Mouse (Mus musculus): ENCODE results near the gene Lect2.

Gene Lect2

DNA sequence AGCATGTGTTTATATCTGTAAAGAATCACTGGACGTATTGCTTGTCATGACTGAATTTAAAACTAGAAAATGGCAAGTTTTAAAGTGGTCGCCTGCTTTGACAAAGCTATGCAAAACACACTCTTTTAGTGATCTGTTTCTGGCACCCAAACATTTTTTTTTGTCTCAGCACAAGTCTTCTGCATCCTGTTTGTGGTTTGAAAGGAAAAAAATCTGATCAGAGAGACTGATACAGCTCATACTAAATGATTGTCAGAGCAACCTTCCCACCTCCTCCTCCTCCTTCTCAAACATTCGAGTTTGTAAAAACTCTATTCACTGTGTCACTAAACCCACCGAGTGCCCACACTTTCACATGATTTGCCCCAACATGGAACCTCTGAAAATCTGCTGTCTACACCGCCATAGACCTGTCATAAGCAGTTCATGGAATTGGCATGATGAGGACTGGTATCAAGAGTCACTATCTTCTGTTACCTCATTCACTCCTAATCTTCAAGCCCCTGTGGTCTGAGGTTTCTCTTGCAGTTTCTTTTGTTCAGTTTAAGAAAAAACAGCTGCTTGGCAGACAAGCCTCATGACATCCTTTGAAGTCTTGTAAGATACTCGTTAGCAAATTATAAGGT, 41.3 kb downstream of the Lect2 start:
- DNase-seq (ENCODE audit: low spot score): no peak

DNA sequence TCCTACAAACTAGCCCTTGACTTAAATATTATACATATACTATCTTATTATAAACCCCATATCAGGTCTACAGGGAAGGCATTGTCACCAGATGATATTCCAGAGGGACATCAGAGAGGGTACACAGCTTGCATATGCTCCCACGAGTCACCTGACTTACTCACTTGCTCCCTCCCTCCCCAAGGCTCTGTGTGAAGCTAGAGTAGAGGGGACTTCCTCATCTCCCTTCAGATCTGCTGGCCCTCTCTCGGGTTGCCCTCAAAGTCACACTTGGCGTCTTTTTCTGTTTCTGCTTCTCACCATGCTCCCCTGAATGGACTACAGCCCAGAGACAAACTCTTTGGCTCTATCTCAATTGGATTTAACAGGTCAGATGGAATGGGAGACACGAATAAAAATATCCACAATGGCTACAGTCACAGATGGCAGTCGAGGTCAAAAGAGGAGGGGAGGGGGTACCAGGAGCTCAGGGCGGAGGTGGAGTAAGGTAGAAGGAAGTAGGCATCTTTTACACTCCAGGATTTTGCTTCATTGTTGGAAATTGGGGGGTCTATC, 46.4 kb downstream of the Lect2 start:
- DNase-seq (ENCODE audit: low spot score): no peak

DNA sequence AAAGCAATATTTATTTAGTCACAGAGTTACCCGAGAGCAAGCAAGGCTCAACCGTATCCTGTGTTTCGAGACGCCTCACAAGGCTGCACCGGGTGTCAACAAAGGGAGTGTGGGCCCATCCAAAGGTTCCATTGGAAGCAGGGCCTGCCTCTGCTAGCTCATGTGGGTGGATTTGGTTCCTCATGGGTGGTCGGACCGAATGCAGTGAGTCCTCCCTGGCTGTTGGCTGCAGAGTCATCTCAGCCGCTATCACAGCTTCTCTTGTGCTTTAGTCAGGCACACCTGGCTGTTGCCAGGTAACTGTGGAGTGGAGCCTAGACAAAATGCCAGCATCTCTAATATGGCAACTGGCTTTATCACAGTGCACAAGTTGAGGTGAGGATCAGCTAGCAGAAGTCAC, 47.7 kb downstream of the Lect2 start:
- no peak for DNase-seq (ENCODE audit: low spot score)

DNA sequence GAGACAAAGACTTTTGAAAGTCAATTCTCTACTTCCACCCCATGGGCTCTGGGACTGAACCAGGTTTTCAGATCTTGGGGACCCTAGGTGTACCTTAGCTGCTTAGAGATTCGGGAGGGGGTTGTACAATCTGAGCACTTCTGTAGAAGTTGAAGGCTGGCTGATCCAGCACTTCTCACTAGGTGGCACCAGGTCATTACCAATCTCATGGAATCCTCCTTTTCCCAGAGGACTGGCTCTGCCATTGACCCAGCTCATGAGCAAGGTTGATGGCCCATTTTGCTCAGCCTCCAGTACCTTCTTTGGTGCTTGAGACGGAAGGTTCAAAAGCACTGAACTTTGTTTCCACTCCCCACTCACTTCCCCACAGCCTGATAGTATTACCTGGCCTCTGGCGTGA, 48.2 kb downstream of the Lect2 start:
- no peak for DNase-seq (ENCODE audit: low spot score)

GRCm38 (mm10) chr13:56494440-56494839, 53.9 kb downstream of the Lect2 start:
- DNase-seq (ENCODE audit: low spot score): no peak

Data from layer of hippocampus, adult 9-10 months (tissue).